Mouse (Mus musculus) stomach, postnatal 0 days (tissue): ENCODE measurements around the gene Rps3a1.

Experiments
- CTCF ChIP-seq: IDR thresholded peaks from 2 replicates; pipeline ENCODE4 v1.5.1; 2016; ENCODE audit warnings: antibody characterized with exemption, low read depth, mild to moderate bottlenecking, moderate library complexity
- EP300 ChIP-seq: optimal IDR thresholded peaks from 2 replicates; pipeline ENCODE3; 2016; ENCODE audit warnings: antibody characterized with exemption

DNA sequence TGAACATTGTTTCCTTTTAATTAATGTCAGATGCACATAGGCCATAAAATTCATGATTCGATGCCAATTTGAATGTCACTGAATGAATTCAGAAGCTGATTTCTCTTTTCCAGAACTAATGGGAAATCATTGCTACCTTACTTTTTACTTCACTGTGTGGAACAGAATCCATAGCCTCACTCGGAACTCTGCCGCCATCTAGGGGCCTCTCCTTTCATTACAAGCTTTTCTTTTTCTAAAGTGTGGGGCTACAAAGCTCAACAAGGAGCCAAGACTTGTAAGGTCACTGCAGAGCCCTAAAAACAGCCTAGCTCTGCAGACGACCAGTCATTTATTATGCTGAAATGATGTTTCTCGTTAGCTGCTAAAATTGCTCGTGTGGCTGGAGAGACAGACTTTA lies 12.7 kb downstream of the Rps3a1 start:
- no peak for TF ChIP-seq EP300
- peak; percentile 89 for TF ChIP-seq CTCF
